Mouse (Mus musculus) C2C12 (cell line): ENCODE data around the gene Prss23. TPM values are rescaled to one million over a fixed set of nuclear protein-coding genes. Genes with fewer than 3 reads are reported as not detected.
A peak's percentile ranks its signal among the peaks of the same experiment; 100 is the strongest.

ENCODE experiments used
- H3K27me3 ChIP-seq: one replicate; pipeline ENCODE4 v1.6.1; 2011; ENCODE audit not compliant: control insufficient read depth, insufficient read depth, insufficient read length
- H3K36me3 ChIP-seq: one replicate; pipeline ENCODE4 v1.6.1; 2011; ENCODE audit not compliant: control insufficient read depth, insufficient read depth
- H3K4me3 ChIP-seq: one replicate; pipeline ENCODE4 v1.5.1; 2011; ENCODE audit warnings: mild to moderate bottlenecking, control low read depth; ENCODE audit not compliant: poor library complexity, insufficient read depth, severe bottlenecking
- H3K79me2 ChIP-seq: one replicate; pipeline ENCODE4 v1.6.1; 2011; ENCODE audit not compliant: control insufficient read depth, insufficient read depth
- H3K79me3 ChIP-seq: one replicate; pipeline ENCODE4 v1.6.1; 2011; ENCODE audit warnings: low read depth, control low read depth
- H3ac ChIP-seq: one replicate; pipeline ENCODE3; 2011; ENCODE audit warnings: low read depth; ENCODE audit not compliant: control insufficient read depth, insufficient read length
- CEBPB ChIP-seq: IDR thresholded peaks from one replicate; pipeline ENCODE4 v1.6.1; 2011; ENCODE audit warnings: low read depth, mild to moderate bottlenecking, control low read depth, moderate library complexity
- CTCF ChIP-seq: IDR thresholded peaks from one replicate; pipeline ENCODE4 v1.5.1; 2011; ENCODE audit not compliant: control insufficient read depth, insufficient read depth, insufficient read length
- FOSL1 ChIP-seq: IDR thresholded peaks from one replicate; pipeline ENCODE4 v1.8.0; 2011; ENCODE audit warnings: mild to moderate bottlenecking, low read length; ENCODE audit not compliant: poor library complexity, insufficient read depth, severe bottlenecking
- MAX ChIP-seq: IDR thresholded peaks from one replicate; pipeline ENCODE4 v1.6.1; 2011; ENCODE audit warnings: mild to moderate bottlenecking, control low read depth
- MYOD1 ChIP-seq: IDR thresholded peaks from one replicate; pipeline ENCODE4 v1.6.1; 2011; ENCODE audit warnings: low read depth; ENCODE audit not compliant: control insufficient read depth, insufficient read length
- MYOG ChIP-seq: IDR thresholded peaks from one replicate; pipeline ENCODE4 v1.6.1; 2011; ENCODE audit not compliant: control insufficient read depth, insufficient read length; ENCODE audit errors: extremely low read depth
- USF1 ChIP-seq: IDR thresholded peaks from one replicate; pipeline ENCODE4 v1.6.1; 2011; ENCODE audit warnings: low read depth, mild to moderate bottlenecking, control low read depth, moderate library complexity
- long read RNA-seq, 2 experiments: library from polyadenylated mRNA; unstranded; transcript quantifications; one replicate each; pipeline ENCODE4 v2.0.0; 2019 to 2020
- polyA plus RNA-seq: library from polyadenylated mRNA; unstranded; fragments of >200 nt; fragmentation: generic; extraction: Trizol; gene quantifications from one replicate; pipeline ENCODE4 v1.2.1, GENCODE M21; 2012; ENCODE audit warnings: missing spikeins

Prss23 gene
- polyA plus RNA-seq: 110 TPM
- long read RNA-seq, experiment 1, transcript Prss23-201 (2 exons, 3,228 nt): major isoform, 77 of 198 reads
- long read RNA-seq, experiment 1, transcript Prss23-205 (2 exons, 682 nt): minor isoform, 19 of 198 reads
- long read RNA-seq, experiment 1, transcript Prss23-204 (2 exons, 1,937 nt): minor isoform, 68 of 198 reads
- long read RNA-seq, experiment 1, transcript Prss23-206 (2 exons, 494 nt): minor isoform, 5 of 198 reads
- long read RNA-seq, experiment 1, partial matches to known transcripts: 0 of 198 reads
- long read RNA-seq, experiment 1, other reads (novel, unspliced or antisense): 27 of 198 reads
- long read RNA-seq, experiment 2, transcript Prss23-205 (2 exons, 682 nt): minor isoform, 95 of 781 reads
- long read RNA-seq, experiment 2, transcript Prss23-206 (2 exons, 494 nt): minor isoform, 18 of 781 reads
- long read RNA-seq, experiment 2, transcript Prss23-204 (2 exons, 1,937 nt): minor isoform, 232 of 781 reads
- long read RNA-seq, experiment 2, transcript Prss23-201 (2 exons, 3,228 nt): major isoform, 388 of 781 reads
- long read RNA-seq, experiment 2, partial matches to known transcripts: 0 of 781 reads
- long read RNA-seq, experiment 2, other reads (novel, unspliced or antisense): 39 of 781 reads

- H3K79me3 ChIP-seq: no peaks in the 10 kb centered on the region
- H3ac ChIP-seq: peak within 1 kb of the TSS; percentile 71
- H3K79me2 ChIP-seq: no peaks in the 10 kb centered on the region
- no peaks in the 10 kb centered on the region for H3K36me3 ChIP-seq
- TF ChIP-seq CEBPB (no peak), MYOG (no peak), USF1 (no peak), MYOD1 (peak; percentile 82), CTCF (no peak), FOSL1 (no peak), MAX (no peak)
- peak within 1 kb of the TSS; percentile 22 for H3K4me3 ChIP-seq
- no peaks in the 10 kb centered on the region for H3K27me3 ChIP-seq
Observed at GRCm38 (mm10) chr7:89526731-89527429, at the start of gene Prss23. Prss23 (minus strand) TSS chr7:89527187.

GRCm38 (mm10) chr7:89576127-89576526 lies 49.1 kb upstream of the Prss23 start:
- TF ChIP-seq FOSL1: no peak
- no peak for TF ChIP-seq CEBPB
- TF ChIP-seq MYOG: no peak
- TF ChIP-seq MAX: no peak
- TF ChIP-seq CTCF: no peak
- TF ChIP-seq USF1: no peak
- no peak for TF ChIP-seq MYOD1
- H3K27me3 ChIP-seq: no peaks in the 10 kb centered on the region
- H3K36me3 ChIP-seq: no peaks in the 10 kb centered on the region
- H3K79me2 ChIP-seq: no peaks in the 10 kb centered on the region
- H3ac ChIP-seq: no peak overlapping the region
- no peak overlapping the region for H3K4me3 ChIP-seq
- no peaks in the 10 kb centered on the region for H3K79me3 ChIP-seq

GRCm38 (mm10) chr7:89564569-89564968 lies 37.6 kb upstream of the Prss23 start:
- Histone ChIP-seq H3K4me3 (no peak overlapping the region), H3K27me3 (no peaks in the 10 kb centered on the region), H3K79me2 (no peaks in the 10 kb centered on the region), H3K36me3 (no peaks in the 10 kb centered on the region), H3K79me3 (no peaks in the 10 kb centered on the region), H3ac (no peak overlapping the region)
- TF ChIP-seq USF1 (no peak), CEBPB (no peak), MAX (no peak), FOSL1 (no peak), MYOG (no peak), CTCF (no peak), MYOD1 (no peak)

- TF ChIP-seq CEBPB: peak; percentile 18
- TF ChIP-seq FOSL1: peak; percentile 83
- TF ChIP-seq USF1: no peak
- peak; percentile 38 for TF ChIP-seq MAX
- no peaks in the 10 kb centered on the region for H3K79me3 ChIP-seq
- no peak overlapping the region for H3K4me3 ChIP-seq
- H3K79me2 ChIP-seq: no peaks in the 10 kb centered on the region
- H3K36me3 ChIP-seq: no peaks in the 10 kb centered on the region
- H3ac ChIP-seq: no peak overlapping the region
- H3K27me3 ChIP-seq: no peaks in the 10 kb centered on the region
Observed at GRCm38 (mm10) chr7:89563501-89563900, 36.5 kb upstream of the Prss23 start.

GRCm38 (mm10) chr7:89562140-89562539 lies 35.2 kb upstream of the Prss23 start:
- H3ac ChIP-seq: no peak overlapping the region
- TF ChIP-seq CTCF (no peak), FOSL1 (no peak), MYOG (no peak), CEBPB (no peak), USF1 (no peak)
- H3K27me3 ChIP-seq: no peaks in the 10 kb centered on the region
- H3K79me3 ChIP-seq: no peaks in the 10 kb centered on the region
- H3K36me3 ChIP-seq: no peaks in the 10 kb centered on the region
- H3K4me3 ChIP-seq: no peak overlapping the region
- H3K79me2 ChIP-seq: no peaks in the 10 kb centered on the region
